Mouse (Mus musculus) gastrocnemius, postnatal 4 days (tissue): ENCODE results near the gene Crisp2. TPM values are rescaled to one million over a fixed set of nuclear protein-coding genes. Genes with fewer than 3 reads are reported as not detected.
"Not testable (repeated sequence)": the region's sequence is repeated elsewhere in the genome, so short reads cannot be mapped to it uniquely, and the experiment has no call there.

ENCODE experiments used
- DNase-seq, 2 experiments: peaks; one replicate each; pipeline ENCODE4 v3.0.0; 2021 to 2022; ENCODE audit warnings: low spot score in 2 of 2, mixed read lengths in 2 of 2
- total RNA-seq, 2 experiments: library from RNA; stranded (reverse); gene quantifications; 2 replicates each; pipeline ENCODE4 v1.2.3; 2021

Crisp2 gene
- total RNA-seq, 2 experiments from 2014 or later = not detected

DNA sequence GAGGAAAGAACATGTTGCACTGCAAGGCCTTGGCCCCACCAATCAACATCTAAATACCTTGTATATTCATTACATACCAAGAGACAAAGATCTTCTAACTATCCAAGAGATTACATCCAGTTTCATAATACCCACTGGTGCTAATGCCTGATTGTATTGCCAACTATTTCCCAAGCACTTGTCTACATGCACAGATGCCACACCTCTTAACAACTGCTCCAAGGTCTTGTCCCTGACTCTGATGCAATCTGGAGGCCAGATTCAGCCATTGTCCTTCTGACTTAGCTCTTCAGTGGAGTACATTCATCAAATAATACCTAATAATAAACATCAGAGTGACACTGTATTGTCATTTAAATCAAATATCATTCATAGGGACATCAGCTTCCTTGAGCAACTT lies 89.7 kb downstream of the Crisp2 start:
- not testable (repeated sequence) for DNase-seq

DNA sequence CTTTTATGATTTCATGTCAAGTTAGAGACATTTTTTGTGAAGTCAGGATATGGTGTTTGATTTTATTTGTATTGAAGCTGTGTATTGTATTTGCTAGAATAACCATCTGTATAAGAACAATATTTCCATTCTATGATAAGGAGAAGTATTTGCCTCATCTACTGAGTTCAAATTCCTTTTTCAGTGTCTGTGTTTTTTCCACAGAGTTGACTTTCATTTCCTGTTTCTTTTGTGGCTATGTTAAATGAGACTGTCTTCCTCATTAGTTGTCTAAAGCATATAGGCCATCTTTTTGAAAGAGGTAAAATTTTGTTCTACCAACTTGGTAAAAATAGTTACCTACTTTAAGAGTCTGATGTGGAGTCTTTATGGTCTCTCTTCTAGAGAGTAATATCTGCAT lies 90.5 kb downstream of the Crisp2 start:
- DNase-seq = no peak

Other genes starting within 250 kb of the Crisp2 start
- gene Esp6, start 245.5 kb downstream of the Crisp2 start, total RNA-seq = not detected
- not detected for gene Esp4, start 208.4 kb downstream of the Crisp2 start, total RNA-seq
- not detected for gene Esp3, start 174.9 kb downstream of the Crisp2 start, total RNA-seq
- not detected for gene Esp1, start 79.9 kb downstream of the Crisp2 start, total RNA-seq
- under 1 TPM in 1 of 2 experiments, not detected in 1; 0.65 TPM for gene Rhag, start 4.1 kb upstream of the Crisp2 start, total RNA-seq
- gene 9130008F23Rik, start 73.6 kb upstream of the Crisp2 start, total RNA-seq = under 1 TPM; 0.16 to 0.49 TPM
- not detected for gene Glyatl3, start 107.3 kb upstream of the Crisp2 start, total RNA-seq
- 10 to 100 TPM; 30.1 to 30.8 TPM for gene Mut, start 127.7 kb upstream of the Crisp2 start, total RNA-seq
- gene Cenpq, start 128.0 kb upstream of the Crisp2 start, total RNA-seq = 1 to 10 TPM; 7.7 to 9.8 TPM